Mouse (Mus musculus) liver, adult 2 months (tissue): ENCODE data around the gene Kdm6b. TPM values are rescaled to one million over a fixed set of nuclear protein-coding genes. Genes with fewer than 3 reads are reported as not detected.
A peak's percentile ranks its signal among the peaks of the same experiment; 100 is the strongest.

Source experiments
- DNase-seq: peaks from one replicate; pipeline ENCODE4 v3.0.0-alpha.2; 2011; ENCODE audit warnings: low read depth, low spot score; ENCODE audit errors: extremely low read depth
- H3K27ac ChIP-seq: fragments of 200-500 bp; replicated peaks from 2 replicates; pipeline ENCODE4 v1.5.1; 2012; ENCODE audit warnings: low read depth, mild to moderate bottlenecking, control low read depth, inconsistent platforms, low read length; ENCODE audit not compliant: insufficient read depth
- H3K27me3 ChIP-seq: fragments of 200-500 bp; 2 replicates; pipeline ENCODE4 v1.6.1; 2012; ENCODE audit warnings: mild to moderate bottlenecking, moderate library complexity, low read length, inconsistent platforms; ENCODE audit not compliant: control insufficient read depth, insufficient read depth
- H3K36me3 ChIP-seq: fragments of 200-500 bp; 2 replicates; pipeline ENCODE4 v1.6.1; 2012; ENCODE audit warnings: low read length, inconsistent platforms; ENCODE audit not compliant: control insufficient read depth, insufficient read depth
- H3K4me1 ChIP-seq: fragments of 200-500 bp; 2 replicates; pipeline ENCODE4 v1.6.1; 2011; ENCODE audit warnings: low read length; ENCODE audit not compliant: control insufficient read depth, insufficient read depth
- H3K4me3 ChIP-seq: fragments of 200-500 bp; 2 replicates; pipeline ENCODE4 v1.5.1; 2011; ENCODE audit warnings: low read depth, mild to moderate bottlenecking, control low read depth, low read length, moderate library complexity; ENCODE audit not compliant: insufficient read depth
- H3K79me2 ChIP-seq: fragments of 200-500 bp; 2 replicates; pipeline ENCODE4 v1.6.1; 2012; ENCODE audit warnings: inconsistent platforms, mild to moderate bottlenecking, low read length, moderate library complexity; ENCODE audit not compliant: control insufficient read depth, insufficient read depth
- H3K9ac ChIP-seq: fragments of 200-500 bp; 2 replicates; pipeline ENCODE4 v1.6.1; 2012; ENCODE audit warnings: low read depth, mild to moderate bottlenecking, control low read depth, inconsistent platforms, low read length
- CTCF ChIP-seq: fragments of 200-500 bp; IDR thresholded peaks from 2 replicates; pipeline ENCODE4 v1.5.1; 2011; ENCODE audit warnings: low read depth, low read length, control low read depth
- POLR2A ChIP-seq: fragments of 200-500 bp; IDR thresholded peaks from 2 replicates; pipeline ENCODE4 v1.6.1; 2011; ENCODE audit warnings: low read length, control low read depth; ENCODE audit not compliant: insufficient read depth; ENCODE audit errors: extremely low read depth
- WGBS: fragments of 180-500 bp; shearing (Covaris S2); methylation state at CpG from one replicate; pipeline ENCODE4 v1.1.7; 2018; 5-methylcytosine and 5-hydroxymethylcytosine counted together
- polyA plus RNA-seq: library from polyadenylated mRNA; depleted of rRNA; stranded (reverse); fragments of >200 nt; gene quantifications from 2 replicates; pipeline ENCODE4 v1.2.3, GENCODE M21; 2012
- total RNA-seq: library from RNA; depleted of rRNA; stranded (reverse); fragments of >200 nt; gene quantifications from 2 replicates; pipeline ENCODE4 v1.2.3, GENCODE M21; 2014

Kdm6b gene
- total and polyA plus RNA-seq, 2 experiments, result 1.6 to 4.2 TPM

DNA sequence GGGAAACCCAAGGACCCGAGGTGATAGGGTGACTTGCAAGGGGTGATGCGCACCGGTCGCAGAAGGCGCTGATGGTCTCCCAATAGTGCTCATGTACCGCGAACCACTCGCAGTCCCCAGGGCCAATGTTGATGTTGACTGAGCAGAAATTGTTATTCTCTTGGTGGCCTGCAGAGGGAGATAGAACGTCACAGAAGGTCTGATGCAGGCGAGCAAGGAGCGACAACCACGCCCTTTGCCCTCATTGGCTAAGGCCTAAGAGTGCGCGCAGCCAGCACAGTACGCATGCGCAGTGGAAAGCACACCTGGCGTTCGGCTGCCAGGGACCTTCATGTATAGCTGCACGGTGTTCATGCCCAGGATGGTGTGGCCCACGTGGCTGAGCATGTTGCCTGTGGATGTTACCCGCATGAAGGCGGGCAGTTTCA lies 12.3 kb downstream of the Kdm6b start:
- H3K4me3 ChIP-seq, result no peak overlapping the region
- TF ChIP-seq POLR2A (no peak), CTCF (peak; percentile 91)
- 24% methylated on average over 22 of the region's 22 CpGs for WGBS
- no peak overlapping the region for H3K27ac ChIP-seq
- peaks cover 10% of the 10 kb centered on the region; the same call in 1 of the 2 replicates for H3K36me3 ChIP-seq
- no peak overlapping the region for H3K9ac ChIP-seq
- DNase-seq, result peak; percentile 81
- no peaks in the 10 kb centered on the region for H3K27me3 ChIP-seq
- no peaks in the 10 kb centered on the region for H3K79me2 ChIP-seq
- peaks cover 3% of the 10 kb centered on the region for H3K4me1 ChIP-seq

- no peak for DNase-seq
- Histone ChIP-seq H3K36me3 (peaks cover 10% of the 10 kb centered on the region; the same call in 1 of the 2 replicates), H3K79me2 (no peaks in the 10 kb centered on the region), H3K27ac (no peak overlapping the region), H3K4me1 (peaks cover 3% of the 10 kb centered on the region), H3K9ac (no peak overlapping the region), H3K4me3 (no peak overlapping the region), H3K27me3 (no peaks in the 10 kb centered on the region)
- no peak for TF ChIP-seq POLR2A
- TF ChIP-seq CTCF, result no peak
- 92% methylated on average over 25 of the region's 25 CpGs for WGBS
Observed at GRCm38 (mm10) chr11:69400083-69400850, 13.2 kb downstream of the Kdm6b start.

GRCm38 (mm10) chr11:69399201-69400082 lies 14.0 kb downstream of the Kdm6b start:
- H3K9ac ChIP-seq, result no peak overlapping the region
- no peak overlapping the region for H3K27ac ChIP-seq
- DNase-seq, result no peak
- 89% methylated on average over 64 of the region's 66 CpGs for WGBS
- peaks cover 8% of the 10 kb centered on the region; the same call in 1 of the 2 replicates for H3K36me3 ChIP-seq
- peaks cover 3% of the 10 kb centered on the region for H3K4me1 ChIP-seq
- H3K79me2 ChIP-seq, result no peaks in the 10 kb centered on the region; the same call in 1 of the 2 replicates
- no peaks in the 10 kb centered on the region for H3K27me3 ChIP-seq
- H3K4me3 ChIP-seq, result no peak overlapping the region
- TF ChIP-seq CTCF (no peak), POLR2A (no peak)

DNA sequence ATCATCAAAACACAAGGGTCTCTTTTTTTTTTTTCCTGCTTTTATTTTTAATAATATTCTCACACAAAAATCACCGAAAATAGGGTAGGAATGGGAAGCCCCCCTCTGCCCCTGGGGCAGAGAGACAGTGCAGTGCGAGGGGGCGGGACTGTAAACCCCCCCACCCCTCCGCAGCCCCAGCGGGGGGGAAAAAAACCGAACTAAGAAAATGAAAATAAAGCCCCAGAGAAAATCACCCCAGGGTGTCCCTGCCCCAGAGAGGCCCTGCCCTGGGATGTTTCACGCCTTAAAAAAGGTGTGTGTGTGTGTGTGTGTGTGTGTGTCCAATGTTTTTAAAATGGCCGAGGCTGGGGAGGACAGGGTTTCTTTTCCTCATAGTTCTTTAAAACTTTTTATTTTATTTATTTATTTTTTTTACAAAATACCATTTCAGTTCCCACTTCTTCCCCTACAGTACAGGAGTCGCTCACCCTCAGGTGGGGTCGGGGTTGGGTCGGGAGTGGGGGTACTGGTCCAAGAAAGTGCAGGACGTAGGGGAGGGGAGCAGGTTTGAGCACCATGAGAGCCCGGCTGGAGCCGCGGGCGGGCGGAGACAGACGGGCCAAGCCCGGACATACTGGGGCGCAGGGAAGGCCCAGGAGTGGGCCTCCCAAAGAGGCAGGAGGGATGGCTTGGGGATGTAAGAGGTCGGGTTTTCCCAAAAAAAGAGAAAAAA lies 14.8 kb downstream of the Kdm6b start:
- 76% methylated on average over 21 of the region's 21 CpGs for WGBS
- Histone ChIP-seq H3K4me1 (peaks cover 6% of the 10 kb centered on the region), H3K27me3 (no peaks in the 10 kb centered on the region), H3K79me2 (no peaks in the 10 kb centered on the region; the same call in 1 of the 2 replicates), H3K36me3 (peaks cover 8% of the 10 kb centered on the region; the same call in 1 of the 2 replicates), H3K4me3 (0 out of 2 replicates have a peak overlapping the region, but pooled peaks have one; percentile 64), H3K27ac (no peak overlapping the region), H3K9ac (no peak overlapping the region)
- TF ChIP-seq POLR2A, result no peak
- no peak for TF ChIP-seq CTCF
- no peak for DNase-seq

DNA sequence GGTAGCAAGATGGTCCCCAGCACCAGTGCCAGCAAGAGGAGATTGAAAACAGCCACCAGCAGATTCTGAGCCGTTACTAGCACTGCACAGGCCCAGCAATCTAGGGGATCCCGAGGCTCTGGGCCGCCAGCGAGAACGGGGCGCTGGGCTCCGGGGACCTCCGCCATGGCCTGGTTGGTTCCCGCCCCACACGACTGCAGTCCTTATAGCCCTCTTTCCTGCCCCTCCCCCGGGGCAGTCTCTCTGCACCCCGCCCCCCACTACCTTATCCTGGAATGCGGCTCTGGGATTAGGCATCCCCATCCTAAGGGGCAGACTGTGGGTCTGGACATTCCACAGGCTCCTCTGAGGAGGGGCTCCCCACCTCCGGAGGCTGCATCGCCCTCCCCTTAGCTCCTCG lies 15.4 kb downstream of the Kdm6b start, which contains the start of gene Tmem88:
Gene Tmem88 (minus strand): TSS at position 176 of the 400 bp plus-strand sequence.
- WGBS, result 56% methylated on average over 16 of the region's 16 CpGs
- Histone ChIP-seq H3K4me1 (peaks cover 6% of the 10 kb centered on the region), H3K79me2 (no peaks in the 10 kb centered on the region; the same call in 1 of the 2 replicates), H3K27ac (peak within 1 kb of the TSS; percentile 37), H3K4me3 (peak within 1 kb of the TSS; percentile 64), H3K9ac (peak within 1 kb of the TSS; percentile 67), H3K36me3 (peaks cover 6% of the 10 kb centered on the region; the same call in 1 of the 2 replicates), H3K27me3 (no peaks in the 10 kb centered on the region)
- DNase-seq, result no peak
- no peak for TF ChIP-seq CTCF
- 0 out of 2 replicates have a peak, but pooled peaks have one; percentile 18 for TF ChIP-seq POLR2A
